Mouse (Mus musculus) limb, embryonic 14.5 days (tissue): ENCODE data around the gene Nln. TPM values are rescaled to one million over a fixed set of nuclear protein-coding genes. Genes with fewer than 3 reads are reported as not detected.

Experiments
- ATAC-seq: fragments of 200-750 bp; cut with Nextera tagmentation; 2 replicates; pipeline ENCODE4 v1.8.0; 2017; ENCODE audit warnings: low read depth, moderate number of reproducible peaks, moderate TSS enrichment; ENCODE audit not compliant: low FRiP score
- DNase-seq: peaks from one replicate; pipeline ENCODE4 v3.0.0-alpha.2; 2015; ENCODE audit warnings: low spot score
- H3K27ac ChIP-seq: fragments of 300-500 bp; sonication (generic); replicated peaks from 2 replicates; pipeline ENCODE4 v1.5.1; 2014; ENCODE audit warnings: low read depth, mild to moderate bottlenecking, low read length, moderate library complexity, mixed read lengths
- H3K27me3 ChIP-seq: fragments of 300-500 bp; sonication (generic); 2 replicates; pipeline ENCODE4 v1.6.1; 2014; ENCODE audit warnings: low read length, mixed read lengths; ENCODE audit not compliant: control insufficient read depth, insufficient read depth
- H3K36me3 ChIP-seq: fragments of 300-500 bp; sonication (generic); 2 replicates; pipeline ENCODE4 v1.6.1; 2014; ENCODE audit warnings: mild to moderate bottlenecking, low read length, moderate library complexity, mixed read lengths; ENCODE audit not compliant: control insufficient read depth, insufficient read depth
- H3K4me1 ChIP-seq: fragments of 300-500 bp; sonication (generic); 2 replicates; pipeline ENCODE4 v1.6.1; 2014; ENCODE audit warnings: antibody characterized with exemption, low read length, mixed read lengths; ENCODE audit not compliant: control insufficient read depth, insufficient read depth
- H3K4me2 ChIP-seq: fragments of 300-500 bp; sonication (generic); replicated peaks from 2 replicates; pipeline ENCODE4 v1.6.1; 2014; ENCODE audit warnings: low read depth, mild to moderate bottlenecking, low read length, moderate library complexity; ENCODE audit not compliant: severe bottlenecking
- H3K4me3 ChIP-seq: fragments of 300-500 bp; sonication (generic); replicated peaks from 2 replicates; pipeline ENCODE4 v1.5.1; 2014; ENCODE audit warnings: low read length
- H3K9ac ChIP-seq: fragments of 300-500 bp; sonication (generic); 2 replicates; pipeline ENCODE4 v1.6.1; 2014; ENCODE audit warnings: mild to moderate bottlenecking, low read depth, low read length, moderate library complexity; ENCODE audit not compliant: severe bottlenecking
- H3K9me3 ChIP-seq: fragments of 300-500 bp; sonication (generic); 2 replicates; pipeline ENCODE4 v1.6.1; 2016; ENCODE audit warnings: low read length; ENCODE audit not compliant: control insufficient read depth
- POLR2A ChIP-seq: fragments of 200-500 bp; IDR thresholded peaks from 2 replicates; pipeline ENCODE4 v1.8.0; 2012; ENCODE audit warnings: inconsistent platforms, mild to moderate bottlenecking, moderate library complexity, borderline replicate concordance; ENCODE audit not compliant: insufficient read depth, insufficient read length; ENCODE audit errors: extremely low read depth
- WGBS: fragments of 180-500 bp; shearing (Covaris S2); extraction: QIAGEN DNeasy Blood & Tissue Kit; methylation state at CpG from one replicate; pipeline ENCODE4 v1.1.7; 2014; 5-methylcytosine and 5-hydroxymethylcytosine counted together
- polyA plus RNA-seq, 2 experiments: library from polyadenylated mRNA; depleted of rRNA in 1 of 2; stranded (reverse) in 1 of 2; unstranded in 1 of 2; fragments of >200 nt; fragmentation: Nextera tagmentation in 1 of 2; extraction: Ambion mirVana in 1 of 2; gene quantifications; 2 replicates each; pipeline versions ENCODE4 v1.2.1 to v1.2.3; 2012 to 2014

Nln gene
- polyA plus RNA-seq, 2 experiments, result 9.8 to 16.6 TPM

- Histone ChIP-seq H3K4me2 (no peak overlapping the region), H3K9me3 (no peaks in the 10 kb centered on the region), H3K36me3 (no peaks in the 10 kb centered on the region), H3K9ac (no peak overlapping the region), H3K4me1 (0 out of 2 replicates have a peak, but pooled peaks cover 4% of the 10 kb centered on the region), H3K27ac (no peak overlapping the region), H3K4me3 (no peak overlapping the region), H3K27me3 (no peaks in the 10 kb centered on the region)
- no peak for DNase-seq
- ATAC-seq, result no peak
- 85% methylated on average over 4 of the region's 4 CpGs for WGBS
- no peak for TF ChIP-seq POLR2A
These were observed 65.1 kb downstream of the Nln start for GRCm38 (mm10) chr13:104044332-104044731.

- H3K9ac ChIP-seq, result no peak overlapping the region
- H3K36me3 ChIP-seq, result no peaks in the 10 kb centered on the region
- ATAC-seq (no peak), DNase-seq (no peak)
- WGBS, result 71% methylated on average over 8 of the region's 8 CpGs
- 0 out of 2 replicates have a peak, but pooled peaks cover 9% of the 10 kb centered on the region for H3K4me1 ChIP-seq
- no peak overlapping the region for H3K4me3 ChIP-seq
- no peaks in the 10 kb centered on the region for H3K9me3 ChIP-seq
- no peak overlapping the region for H3K4me2 ChIP-seq
- TF ChIP-seq POLR2A, result no peak
- no peak overlapping the region for H3K27ac ChIP-seq
- H3K27me3 ChIP-seq, result no peaks in the 10 kb centered on the region
These were observed 66.7 kb downstream of the Nln start for GRCm38 (mm10) chr13:104042738-104043137.

- H3K36me3 ChIP-seq, result no peaks in the 10 kb centered on the region
- H3K27ac ChIP-seq, result no peak overlapping the region
- H3K4me3 ChIP-seq, result no peak overlapping the region
- 89% methylated on average over 7 of the region's 7 CpGs for WGBS
- no peak for TF ChIP-seq POLR2A
- H3K4me2 ChIP-seq, result no peak overlapping the region
- no peak for ATAC-seq
- H3K27me3 ChIP-seq, result no peaks in the 10 kb centered on the region
- peaks cover 17% of the 10 kb centered on the region for H3K4me1 ChIP-seq
- H3K9me3 ChIP-seq, result no peaks in the 10 kb centered on the region
- DNase-seq, result no peak
- no peak overlapping the region for H3K9ac ChIP-seq
These were observed 67.9 kb downstream of the Nln start for GRCm38 (mm10) chr13:104041481-104041880.

GRCm38 (mm10) chr13:104040950-104041349, 68.5 kb downstream of the Nln start:
- DNase-seq (no peak), ATAC-seq (no peak)
- WGBS, result 64% methylated on average over 4 of the region's 4 CpGs
- H3K27me3 ChIP-seq, result no peaks in the 10 kb centered on the region
- H3K27ac ChIP-seq, result no peak overlapping the region
- H3K9me3 ChIP-seq, result no peaks in the 10 kb centered on the region
- TF ChIP-seq POLR2A, result no peak
- no peak overlapping the region for H3K4me3 ChIP-seq
- H3K9ac ChIP-seq, result no peak overlapping the region
- H3K4me2 ChIP-seq, result no peak overlapping the region
- peaks cover 17% of the 10 kb centered on the region for H3K4me1 ChIP-seq
- no peaks in the 10 kb centered on the region for H3K36me3 ChIP-seq

- no peak for TF ChIP-seq POLR2A
- Histone ChIP-seq H3K4me3 (no peak overlapping the region), H3K36me3 (no peaks in the 10 kb centered on the region), H3K27me3 (no peaks in the 10 kb centered on the region), H3K4me1 (peaks cover 27% of the 10 kb centered on the region), H3K4me2 (no peak overlapping the region), H3K27ac (no peak overlapping the region), H3K9ac (no peak overlapping the region), H3K9me3 (no peaks in the 10 kb centered on the region)
- no peak for ATAC-seq
- no peak for DNase-seq
- 77% methylated on average over 4 of the region's 4 CpGs for WGBS
These were observed 69.6 kb downstream of the Nln start for GRCm38 (mm10) chr13:104039861-104040260.

- Histone ChIP-seq H3K27ac (no peak overlapping the region), H3K4me2 (no peak overlapping the region), H3K4me3 (no peak overlapping the region), H3K9me3 (no peaks in the 10 kb centered on the region), H3K36me3 (no peaks in the 10 kb centered on the region), H3K27me3 (no peaks in the 10 kb centered on the region), H3K9ac (no peak overlapping the region), H3K4me1 (peaks cover 35% of the 10 kb centered on the region)
- ATAC-seq (no peak), DNase-seq (no peak)
- WGBS, result 92% methylated on average over 7 of the region's 7 CpGs
- TF ChIP-seq POLR2A, result no peak
These were observed 70.5 kb downstream of the Nln start for GRCm38 (mm10) chr13:104038891-104039290.
